Mouse (Mus musculus): Measurements from ENCODE around the gene Pias1.

Pias1 gene

DNA sequence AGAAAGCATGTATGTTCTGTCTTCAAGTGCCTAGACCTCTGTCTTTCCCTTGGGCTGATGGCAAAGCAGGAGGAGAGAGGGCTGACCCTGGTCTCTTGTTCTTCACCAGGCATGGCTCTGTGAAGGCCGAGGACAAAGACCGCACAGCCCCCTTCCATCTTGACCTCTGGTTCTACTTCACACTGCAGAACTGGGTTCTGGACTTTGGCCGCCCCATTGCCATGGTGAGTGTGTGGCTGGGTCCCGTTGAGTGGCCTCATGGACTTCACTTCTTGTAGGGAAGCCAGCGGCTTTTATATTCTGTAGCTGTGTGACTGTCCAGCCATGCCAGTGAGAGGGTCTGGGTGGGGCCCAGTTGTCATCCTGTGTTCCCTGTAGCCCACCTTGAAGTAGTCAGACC is 143.3 kb downstream of the Pias1 start:
- no peak for TF ChIP-seq GATA4 (IDR thresholded peaks at IDR 0.05; ENCODE audit: insufficient replicate concordance, low read length)

DNA sequence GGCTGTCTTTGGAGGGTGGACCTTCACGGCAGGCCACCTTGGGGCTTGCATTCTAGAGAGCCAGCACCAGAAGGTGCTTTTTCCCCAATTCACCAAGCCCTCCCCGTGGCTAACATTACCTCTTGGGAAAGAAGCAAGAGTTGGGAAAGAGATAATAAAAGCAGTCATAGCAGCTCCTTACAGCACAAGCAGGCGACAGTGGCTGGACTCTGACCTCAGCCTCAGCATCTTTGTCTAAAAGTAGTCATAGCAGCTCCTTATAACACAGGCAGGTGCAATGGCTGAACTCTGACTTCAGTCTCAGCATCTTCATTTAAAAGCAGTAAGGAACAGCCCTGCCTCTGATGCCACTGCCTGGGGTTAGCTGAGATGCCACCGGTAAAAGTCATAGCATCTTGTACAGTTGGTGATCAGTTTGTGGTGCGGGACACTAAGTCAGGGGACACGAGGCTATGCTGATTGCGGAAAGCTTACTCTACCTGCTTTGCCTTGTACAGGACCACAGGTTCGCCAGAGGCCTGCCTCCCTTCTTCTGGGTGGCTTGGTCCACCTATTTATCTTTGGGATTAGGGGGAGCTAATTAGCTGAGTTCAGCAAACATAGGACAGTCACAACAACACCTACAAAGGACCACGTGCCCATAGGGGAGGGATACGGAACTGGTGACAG is 144.2 kb downstream of the Pias1 start:
- no peak for TF ChIP-seq GATA4 (IDR thresholded peaks at IDR 0.05; ENCODE audit: insufficient replicate concordance, low read length)

DNA sequence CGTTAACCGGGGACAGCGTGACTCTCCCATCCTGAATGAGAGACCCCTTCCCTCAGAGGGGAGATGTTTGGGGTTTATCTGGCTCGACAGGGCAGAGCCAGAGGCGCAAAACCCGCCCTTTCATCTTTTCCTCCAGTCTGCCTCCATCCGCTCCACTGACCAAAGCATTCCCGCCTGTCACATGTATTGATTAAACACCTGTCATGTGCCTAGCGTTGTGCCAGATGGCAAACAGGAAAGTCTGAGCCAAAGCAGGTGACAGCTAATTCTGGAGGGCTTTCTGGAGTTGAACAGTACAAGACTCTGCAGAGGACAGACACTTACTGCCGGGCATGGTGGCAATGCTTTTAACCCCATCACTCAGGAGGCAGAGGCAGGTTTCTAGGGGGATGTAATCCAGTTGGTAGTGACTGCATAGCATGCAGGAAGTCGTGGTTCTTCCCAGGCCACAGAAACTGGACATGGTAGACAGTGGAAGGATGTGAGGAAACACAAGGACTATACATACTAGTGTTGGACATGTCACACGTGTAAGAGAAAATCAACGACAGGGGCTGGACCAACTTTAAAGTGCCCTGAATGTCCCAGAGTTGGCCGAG is 148.5 kb downstream of the Pias1 start:
- no peak for TF ChIP-seq GATA4 (IDR thresholded peaks at IDR 0.05; ENCODE audit: insufficient replicate concordance, low read length)

DNA sequence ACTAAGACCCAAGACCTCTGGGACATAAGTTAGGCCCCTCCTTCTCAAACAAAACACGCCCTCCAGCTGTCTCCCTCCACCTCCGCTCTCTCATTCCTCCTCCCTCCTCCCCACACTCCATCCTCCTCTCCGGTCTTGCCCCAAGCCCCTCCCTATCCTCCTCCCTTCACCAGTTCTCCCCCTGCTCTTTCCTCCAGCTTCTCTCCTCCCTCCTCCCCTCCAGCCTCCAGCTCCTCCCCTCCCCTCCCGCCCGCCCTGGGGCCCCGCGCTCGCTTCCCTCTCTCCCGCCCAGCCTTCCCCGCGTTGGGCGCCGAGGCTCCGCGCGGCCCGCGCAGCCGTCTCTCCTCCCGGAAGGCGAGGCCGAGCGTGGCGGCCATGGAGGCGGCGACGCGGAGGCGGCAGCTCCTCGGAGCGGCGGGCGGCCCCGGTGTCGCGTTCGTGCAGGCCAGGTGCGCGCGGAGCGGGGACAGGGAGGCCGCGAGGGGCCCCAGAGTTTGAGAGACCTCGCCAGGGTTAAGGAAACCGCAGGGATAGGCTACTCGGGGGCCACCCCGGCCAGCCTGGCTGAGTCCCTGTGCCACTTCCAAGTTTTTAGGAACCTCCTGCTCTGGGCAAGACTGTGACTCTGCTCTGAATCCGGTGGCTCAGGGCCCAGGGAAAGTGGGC is 149.1 kb downstream of the Pias1 start, which contains the start of gene Cln6:
Gene Cln6 (plus strand): TSS at position 280 of the 666 bp plus-strand sequence.
- no peak for TF ChIP-seq GATA4 (IDR thresholded peaks at IDR 0.05; ENCODE audit: insufficient replicate concordance, low read length)

DNA sequence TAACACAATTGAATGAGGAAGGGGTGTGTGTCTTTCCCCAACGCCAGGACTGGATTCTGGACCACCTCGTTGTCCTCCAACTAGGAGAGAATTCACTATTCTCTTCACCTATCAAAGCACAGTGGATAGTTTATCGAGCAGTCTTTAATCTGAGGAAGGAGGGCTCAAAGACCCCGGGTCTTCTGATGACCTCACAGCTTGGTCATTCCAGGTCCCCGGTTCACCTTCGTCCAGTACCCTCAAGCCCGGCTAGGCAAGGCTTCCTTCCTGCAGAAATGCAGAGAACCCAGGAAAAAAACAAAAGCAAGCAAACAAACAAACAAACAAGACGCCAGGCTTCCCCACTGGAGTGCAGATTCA is 149.6 kb downstream of the Pias1 start:
- TF ChIP-seq GATA4 (IDR thresholded peaks at IDR 0.05; ENCODE audit: insufficient replicate concordance, low read length) = no peak

DNA sequence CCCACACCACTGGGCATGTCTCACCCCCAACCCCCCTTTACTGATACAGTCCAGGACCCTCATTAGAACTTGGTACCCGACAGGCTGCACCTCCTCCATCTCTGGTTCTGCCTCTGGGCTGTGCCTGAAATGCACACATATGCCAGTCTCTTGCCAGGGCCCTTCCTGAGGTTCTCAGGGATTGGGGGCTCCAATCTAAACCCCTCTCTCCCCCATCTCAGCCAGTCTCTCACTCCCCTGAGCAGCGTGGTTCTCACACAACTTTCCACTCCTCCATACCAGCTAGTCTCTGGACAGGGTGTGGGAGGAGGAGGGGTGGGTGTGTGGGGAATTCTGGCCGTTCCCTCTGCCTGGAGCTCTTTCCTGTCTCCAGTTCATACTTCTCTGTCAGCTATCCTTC is 150.1 kb downstream of the Pias1 start:
- no peak for TF ChIP-seq GATA4 (IDR thresholded peaks at IDR 0.05; ENCODE audit: insufficient replicate concordance, low read length)

DNA sequence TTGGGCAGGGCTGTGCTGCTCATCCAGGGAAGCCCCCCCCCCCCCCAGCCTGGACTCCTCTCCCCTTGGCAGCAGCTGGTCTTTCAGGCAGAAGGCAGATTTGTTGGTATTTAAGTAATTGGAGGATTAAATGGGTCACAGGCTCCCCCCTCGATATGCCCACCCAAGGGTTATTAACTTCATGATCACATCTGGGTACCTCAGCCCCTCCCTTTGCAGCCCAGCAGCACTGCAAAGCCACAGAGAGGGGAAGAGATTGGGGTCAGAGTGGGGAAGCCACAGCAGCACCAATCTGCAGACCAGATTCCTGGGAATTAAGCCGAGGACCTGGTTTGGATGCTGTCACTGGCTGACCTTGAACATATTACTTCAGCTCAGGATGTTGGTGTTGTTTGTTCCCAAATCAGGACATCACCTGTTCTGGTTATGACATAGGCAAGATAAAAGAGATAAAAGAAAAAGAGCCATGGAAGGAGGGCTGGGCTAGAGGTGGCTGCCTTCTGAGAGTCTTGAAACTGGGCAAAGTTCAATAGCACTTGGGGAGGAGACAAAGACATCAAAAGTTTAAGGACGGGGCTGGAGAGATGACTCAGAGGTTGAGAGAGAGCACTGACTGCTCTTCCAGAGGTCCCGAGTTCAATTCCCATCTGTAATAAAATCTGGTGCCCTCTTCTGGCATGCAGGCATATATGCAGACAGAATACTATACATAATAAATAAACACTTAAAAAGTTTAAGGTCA is 151.8 kb downstream of the Pias1 start:
- TF ChIP-seq GATA4 (IDR thresholded peaks at IDR 0.05; ENCODE audit: insufficient replicate concordance, low read length) = no peak

DNA sequence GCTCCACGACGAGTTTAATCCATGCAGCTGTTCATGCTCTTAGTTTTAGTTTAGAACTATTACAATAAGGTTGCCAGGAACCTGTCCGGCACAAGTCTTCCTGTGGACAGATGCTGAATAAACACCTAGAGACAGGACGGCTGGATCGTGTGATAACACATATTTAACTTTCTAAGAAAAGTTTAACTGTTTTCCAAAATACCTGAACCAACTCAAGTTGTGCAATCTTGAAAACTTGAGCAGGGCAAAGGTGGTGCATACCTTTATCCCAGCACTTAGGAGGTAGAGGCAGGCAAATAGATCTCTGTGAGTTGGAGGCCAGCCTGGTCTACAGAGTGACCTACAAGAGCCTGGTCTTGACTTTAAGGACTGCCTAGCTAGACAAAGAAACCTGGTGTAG is 152.8 kb downstream of the Pias1 start:
- TF ChIP-seq GATA4 (IDR thresholded peaks at IDR 0.05; ENCODE audit: insufficient replicate concordance, low read length) = no peak

DNA sequence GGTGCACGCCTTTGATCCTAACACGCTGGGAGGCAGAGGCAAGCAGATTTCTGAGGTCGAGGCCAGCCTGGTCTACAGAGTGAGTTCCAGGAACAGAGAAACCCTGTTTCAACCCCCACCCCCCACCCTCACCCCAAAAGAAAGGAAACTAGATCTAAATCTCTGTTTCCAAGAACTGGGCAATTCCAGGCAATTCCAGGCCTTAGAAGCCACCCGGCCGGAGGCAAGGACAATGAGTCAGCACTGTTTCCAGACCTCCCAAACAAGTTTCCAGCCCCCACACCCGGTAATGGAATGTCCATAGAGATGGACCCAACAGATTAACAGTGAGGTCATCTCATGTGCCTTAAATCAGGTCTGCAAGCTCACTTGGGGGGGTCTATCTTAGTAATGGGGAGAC is 157.8 kb downstream of the Pias1 start:
- TF ChIP-seq GATA4 (IDR thresholded peaks at IDR 0.05; ENCODE audit: insufficient replicate concordance, low read length) = no peak

DNA sequence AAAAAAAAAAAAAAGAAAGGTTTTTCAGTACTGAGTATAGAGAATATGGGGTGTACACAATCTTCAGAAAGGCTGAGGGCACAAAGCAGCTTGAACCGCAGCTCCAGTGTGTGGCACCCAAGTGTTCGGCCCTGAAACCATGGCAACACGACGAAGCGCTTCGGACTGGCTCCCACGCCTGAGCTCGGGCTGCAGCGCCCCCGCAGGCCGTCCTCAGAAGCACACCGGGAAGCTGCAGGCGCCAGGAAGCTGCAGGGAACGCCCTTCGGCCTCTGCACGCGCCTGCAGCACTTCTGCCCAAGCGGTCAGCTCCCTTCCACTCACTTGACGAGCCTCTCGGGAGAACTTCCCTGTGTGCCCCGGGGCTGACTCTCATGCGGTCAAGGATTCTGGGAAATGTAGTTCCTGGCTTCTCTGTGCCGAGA is 159.1 kb downstream of the Pias1 start:
- TF ChIP-seq GATA4 (IDR thresholded peaks at IDR 0.05; ENCODE audit: insufficient replicate concordance, low read length) = peak; percentile 60; the same call in 1 of the 2 replicates
